Mouse (Mus musculus): ENCODE results near the gene Zbtb22. TPM values are rescaled to one million over a fixed set of nuclear protein-coding genes. Genes with fewer than 3 reads are reported as not detected.
A peak's percentile ranks its signal among the peaks of the same experiment; 100 is the strongest.
"Not testable (repeated sequence)": the region's sequence is repeated elsewhere in the genome, so short reads cannot be mapped to it uniquely, and the experiment has no call there.

Zbtb22 gene
- polyA plus RNA-seq (2015; fragmentation: Nextera tagmentation; extraction: Ambion mirVana): 16.8 and 18.7 TPM in 2 replicates

- Histone ChIP-seq H3K36me3 (peaks cover 53% of the 10 kb centered on the region), H3K27ac (peak within 1 kb of the TSS; percentile 83), H3K27me3 (peaks cover 14% of the 10 kb centered on the region), H3K4me1 (replicated peaks) (peaks cover 78% of the 10 kb centered on the region), H3K4me2 (peak within 1 kb of the TSS; percentile 63), H3K9me3 (no peaks in the 10 kb centered on the region), H3K4me3 (peak within 1 kb of the TSS; percentile 51), H3K9ac (peak within 1 kb of the TSS; percentile 67)
- peak; percentile 91 for ATAC-seq (ENCODE audit: low FRiP score)
- under 1% methylated on average over 30 of the region's 34 CpGs for WGBS
These were observed at the start of gene Zbtb22, which contains the start of gene Tapbp for GRCm38 (mm10) chr17:33915671-33916250. Gene Zbtb22 (plus strand): TSS chr17:33915904. Gene Tapbp (plus strand): TSS chr17:33915899.

- not testable (repeated sequence) for H3K27me3 ChIP-seq; H3K9me3 ChIP-seq; ATAC-seq (ENCODE audit: low FRiP score); H3K4me3 ChIP-seq; H3K4me1 ChIP-seq (replicated peaks); H3K9ac ChIP-seq; H3K36me3 ChIP-seq; H3K27ac ChIP-seq; H3K4me2 ChIP-seq
- WGBS: 88% methylated on average over 4 of the region's 12 CpGs
These were observed 42.2 kb upstream of the Zbtb22 start, which contains the start of gene Gm7029 for GRCm38 (mm10) chr17:33873537-33873936. Gene Gm7029 (plus strand): TSS chr17:33873837.

GRCm38 (mm10) chr17:33874411-33874810 lies 41.3 kb upstream of the Zbtb22 start:
- no peaks in the 10 kb centered on the region for H3K27me3 ChIP-seq
- no peak overlapping the region for H3K27ac ChIP-seq
- WGBS: 88% methylated on average over 9 of the region's 11 CpGs
- H3K4me2 ChIP-seq: no peak overlapping the region
- no peaks in the 10 kb centered on the region for H3K9me3 ChIP-seq
- no peak overlapping the region for H3K4me3 ChIP-seq
- H3K9ac ChIP-seq: no peak overlapping the region
- no peak for ATAC-seq (ENCODE audit: low FRiP score)
- H3K4me1 ChIP-seq (replicated peaks): no peaks in the 10 kb centered on the region
- no peaks in the 10 kb centered on the region for H3K36me3 ChIP-seq

GRCm38 (mm10) chr17:33875797-33876196 lies 39.9 kb upstream of the Zbtb22 start:
- not testable (repeated sequence) for H3K4me1 ChIP-seq (replicated peaks); H3K4me3 ChIP-seq; H3K9ac ChIP-seq; H3K27me3 ChIP-seq; H3K4me2 ChIP-seq; ATAC-seq (ENCODE audit: low FRiP score); H3K9me3 ChIP-seq; H3K27ac ChIP-seq; H3K36me3 ChIP-seq
- WGBS: 83% methylated on average over 5 of the region's 5 CpGs

DNA sequence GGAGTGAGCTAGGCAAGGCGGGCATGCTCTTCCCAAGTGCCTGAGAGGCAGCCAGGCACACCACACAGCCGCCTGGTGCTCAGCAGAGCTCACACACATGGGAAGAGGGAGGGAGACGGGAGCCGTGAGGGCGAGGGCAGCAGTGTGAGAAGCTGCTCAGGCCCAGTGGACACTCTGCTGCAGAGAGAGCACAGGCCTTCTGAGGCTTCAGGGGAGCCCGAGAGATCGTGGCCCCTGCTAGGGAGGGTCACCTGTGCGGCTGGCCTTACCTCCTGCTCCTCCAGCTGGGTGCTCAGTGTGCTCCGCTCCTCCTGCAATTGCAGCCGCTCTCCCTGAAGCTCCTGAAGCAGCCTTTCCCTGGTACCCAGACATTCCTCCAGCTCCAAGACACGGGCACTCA lies 31.4 kb upstream of the Zbtb22 start:
- H3K9me3 ChIP-seq; H3K4me2 ChIP-seq; H3K27ac ChIP-seq; H3K27me3 ChIP-seq; ATAC-seq (ENCODE audit: low FRiP score); H3K4me1 ChIP-seq (replicated peaks); H3K9ac ChIP-seq; H3K4me3 ChIP-seq: not testable (repeated sequence)
- WGBS: 97% methylated on average over 10 of the region's 11 CpGs
- H3K36me3 ChIP-seq: peaks cover 13% of the 10 kb centered on the region

DNA sequence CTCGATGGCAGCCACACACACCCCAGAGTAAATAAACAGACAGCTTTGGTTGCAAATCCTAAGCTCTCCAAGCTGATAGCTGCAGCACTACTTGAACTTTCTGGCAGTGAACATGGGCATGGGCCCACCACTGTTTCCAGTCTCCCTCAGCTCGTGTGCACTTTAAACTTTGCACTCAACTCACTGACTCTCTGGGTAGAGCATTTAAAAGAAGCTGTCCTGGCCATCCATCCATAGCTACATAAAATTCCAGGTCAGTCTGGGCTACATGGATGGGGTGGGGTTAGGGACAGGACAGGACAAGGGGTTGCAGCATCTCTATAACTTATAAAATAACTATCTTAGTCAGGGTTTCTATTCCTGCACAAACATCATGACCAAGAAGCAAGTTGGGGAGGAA lies 27.9 kb upstream of the Zbtb22 start:
- 95% methylated on average over 2 of the region's 2 CpGs for WGBS
- H3K9ac ChIP-seq; H3K4me3 ChIP-seq; H3K27me3 ChIP-seq; H3K9me3 ChIP-seq; H3K36me3 ChIP-seq; H3K27ac ChIP-seq; ATAC-seq (ENCODE audit: low FRiP score); H3K4me2 ChIP-seq: not testable (repeated sequence)
- H3K4me1 ChIP-seq (replicated peaks): peaks cover 14% of the 10 kb centered on the region

- H3K27ac ChIP-seq; H3K9me3 ChIP-seq; H3K9ac ChIP-seq; H3K4me2 ChIP-seq; H3K36me3 ChIP-seq; ATAC-seq (ENCODE audit: low FRiP score); H3K27me3 ChIP-seq; H3K4me3 ChIP-seq: not testable (repeated sequence)
- H3K4me1 ChIP-seq (replicated peaks): peaks cover 14% of the 10 kb centered on the region
These were observed 27.5 kb upstream of the Zbtb22 start for GRCm38 (mm10) chr17:33888230-33888629.

DNA sequence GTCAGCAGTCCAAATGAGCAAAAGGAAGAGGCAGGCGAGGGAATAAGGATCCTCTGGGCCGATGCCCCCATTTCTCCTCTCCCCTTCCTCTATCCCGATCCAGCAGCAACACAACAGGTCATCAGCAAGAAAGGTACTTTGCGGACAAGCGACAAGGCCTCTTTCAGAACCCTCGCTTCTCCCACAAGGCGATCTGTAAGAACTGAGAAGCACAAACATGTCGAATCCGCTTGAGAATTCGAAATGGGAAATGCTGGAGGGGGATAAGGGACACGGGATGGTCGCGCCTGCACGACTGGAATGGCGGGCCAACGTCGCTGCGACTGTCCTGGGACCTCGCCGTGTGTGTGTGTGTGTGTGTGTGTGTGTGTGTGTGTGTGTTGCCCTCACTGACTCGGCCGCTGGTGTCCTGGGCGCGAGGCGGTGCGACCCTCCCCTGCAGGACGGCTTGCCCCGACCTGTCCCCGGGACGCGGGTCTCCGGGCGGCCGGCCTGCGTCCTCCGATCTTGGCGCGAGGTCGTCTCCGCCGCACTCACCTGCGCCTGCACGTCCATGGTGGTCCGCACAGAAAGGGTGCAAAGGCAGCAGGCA lies 25.7 kb upstream of the Zbtb22 start:
- Histone ChIP-seq H3K9ac (peak overlapping the region; percentile 67), H3K4me2 (peak overlapping the region; percentile 78), H3K4me3 (peak overlapping the region; percentile 58), H3K4me1 (replicated peaks) (peaks cover 14% of the 10 kb centered on the region)
- H3K27ac ChIP-seq; ATAC-seq (ENCODE audit: low FRiP score); H3K27me3 ChIP-seq; H3K9me3 ChIP-seq; H3K36me3 ChIP-seq: not testable (repeated sequence)
- WGBS: 0% methylated on average over 25 of the region's 44 CpGs

- Histone ChIP-seq H3K4me1 (replicated peaks) (peaks cover 14% of the 10 kb centered on the region), H3K4me2 (peak within 1 kb of the TSS; percentile 78), H3K36me3 (no peaks in the 10 kb centered on the region; the same call in 1 of the 2 replicates), H3K27ac (no peak within 1 kb of the TSS), H3K27me3 (0 out of 2 replicates have a peak, but pooled peaks cover 2% of the 10 kb centered on the region), H3K4me3 (peak within 1 kb of the TSS; percentile 58), H3K9me3 (no peaks in the 10 kb centered on the region), H3K9ac (peak within 1 kb of the TSS; percentile 67)
- WGBS: under 1% methylated on average over 49 of the region's 49 CpGs
- peak; percentile 99 for ATAC-seq (ENCODE audit: low FRiP score)
These were observed 25.1 kb upstream of the Zbtb22 start, which contains the start of gene Kifc1 for GRCm38 (mm10) chr17:33890533-33891059. Gene Kifc1 (minus strand): TSS chr17:33890661.

DNA sequence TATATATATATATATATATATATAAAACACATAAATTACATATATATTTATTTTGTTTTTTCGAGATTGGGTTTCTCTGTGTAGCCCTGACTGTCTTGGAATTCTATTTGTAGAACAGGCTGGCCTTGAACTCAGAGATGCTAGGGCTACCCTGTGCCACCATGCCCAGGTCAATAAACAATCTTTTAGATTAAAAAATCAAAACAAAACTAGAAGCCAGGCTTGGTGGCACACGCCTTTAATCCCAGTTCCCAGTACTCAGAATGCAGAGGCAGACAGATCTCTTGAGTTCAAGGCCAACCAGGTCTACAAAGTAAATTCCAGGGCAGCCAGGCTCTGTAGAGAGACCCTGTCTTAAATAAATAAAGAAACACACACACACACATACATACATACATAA lies 24.3 kb upstream of the Zbtb22 start:
- Histone ChIP-seq H3K27me3 (0 out of 2 replicates have a peak, but pooled peaks cover 2% of the 10 kb centered on the region), H3K27ac (no peak overlapping the region), H3K36me3 (no peaks in the 10 kb centered on the region; the same call in 1 of the 2 replicates), H3K4me3 (no peak overlapping the region), H3K4me2 (no peak overlapping the region), H3K9ac (no peak overlapping the region), H3K4me1 (replicated peaks) (peaks cover 14% of the 10 kb centered on the region), H3K9me3 (no peaks in the 10 kb centered on the region)
- 67% methylated on average over 2 of the region's 2 CpGs for WGBS
- no peak for ATAC-seq (ENCODE audit: low FRiP score)

DNA sequence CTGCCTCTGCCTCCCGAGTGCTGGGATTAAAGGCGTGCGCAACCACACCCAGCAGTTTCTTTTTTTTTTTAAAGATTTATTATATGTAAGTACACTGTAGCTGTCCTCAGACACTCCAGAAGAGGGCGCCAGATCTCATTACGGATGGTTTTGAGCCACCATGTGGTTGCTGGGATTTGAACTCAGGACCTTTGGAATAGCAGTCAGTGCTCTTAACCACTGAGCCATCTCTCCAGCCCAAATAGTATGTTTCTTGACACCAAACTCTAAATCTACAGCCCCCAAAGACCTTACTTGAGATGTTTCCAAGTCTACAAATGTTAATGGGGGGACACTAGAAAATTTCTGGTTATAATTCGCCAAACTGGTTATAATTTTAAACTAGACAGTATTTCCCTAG lies 23.8 kb upstream of the Zbtb22 start:
- H3K9ac ChIP-seq; H3K27me3 ChIP-seq; H3K4me2 ChIP-seq; ATAC-seq (ENCODE audit: low FRiP score); H3K4me3 ChIP-seq; H3K9me3 ChIP-seq; H3K36me3 ChIP-seq; H3K27ac ChIP-seq: not testable (repeated sequence)
- peaks cover 14% of the 10 kb centered on the region for H3K4me1 ChIP-seq (replicated peaks)
- 67% methylated on average over 6 of the region's 6 CpGs for WGBS

GRCm38 (mm10) chr17:33892429-33892828 lies 23.3 kb upstream of the Zbtb22 start:
- Histone ChIP-seq H3K4me2 (no peak overlapping the region), H3K4me3 (no peak overlapping the region), H3K4me1 (replicated peaks) (peaks cover 14% of the 10 kb centered on the region), H3K27me3 (0 out of 2 replicates have a peak, but pooled peaks cover 2% of the 10 kb centered on the region), H3K36me3 (no peaks in the 10 kb centered on the region), H3K9me3 (no peaks in the 10 kb centered on the region), H3K9ac (no peak overlapping the region), H3K27ac (no peak overlapping the region)
- no peak for ATAC-seq (ENCODE audit: low FRiP score)
- 19% methylated on average over 7 of the region's 7 CpGs for WGBS

- WGBS: 82% methylated on average over 4 of the region's 4 CpGs
- peaks cover 14% of the 10 kb centered on the region for H3K4me1 ChIP-seq (replicated peaks)
- H3K4me3 ChIP-seq; H3K9me3 ChIP-seq; H3K36me3 ChIP-seq; H3K27me3 ChIP-seq; H3K4me2 ChIP-seq; H3K27ac ChIP-seq; ATAC-seq (ENCODE audit: low FRiP score); H3K9ac ChIP-seq: not testable (repeated sequence)
These were observed 22.7 kb upstream of the Zbtb22 start for GRCm38 (mm10) chr17:33893011-33893410.

Measured in hindbrain, embryonic 13.5 days (tissue).